Mouse (Mus musculus): Measurements from ENCODE around the gene Hspa8. TPM values are rescaled to one million over a fixed set of nuclear protein-coding genes. Genes with fewer than 3 reads are reported as not detected.
"Not testable (repeated sequence)": the region's sequence is repeated elsewhere in the genome, so short reads cannot be mapped to it uniquely, and the experiment has no call there.

Hspa8 gene
- polyA plus RNA-seq, 1 experiment = 307 TPM

DNA sequence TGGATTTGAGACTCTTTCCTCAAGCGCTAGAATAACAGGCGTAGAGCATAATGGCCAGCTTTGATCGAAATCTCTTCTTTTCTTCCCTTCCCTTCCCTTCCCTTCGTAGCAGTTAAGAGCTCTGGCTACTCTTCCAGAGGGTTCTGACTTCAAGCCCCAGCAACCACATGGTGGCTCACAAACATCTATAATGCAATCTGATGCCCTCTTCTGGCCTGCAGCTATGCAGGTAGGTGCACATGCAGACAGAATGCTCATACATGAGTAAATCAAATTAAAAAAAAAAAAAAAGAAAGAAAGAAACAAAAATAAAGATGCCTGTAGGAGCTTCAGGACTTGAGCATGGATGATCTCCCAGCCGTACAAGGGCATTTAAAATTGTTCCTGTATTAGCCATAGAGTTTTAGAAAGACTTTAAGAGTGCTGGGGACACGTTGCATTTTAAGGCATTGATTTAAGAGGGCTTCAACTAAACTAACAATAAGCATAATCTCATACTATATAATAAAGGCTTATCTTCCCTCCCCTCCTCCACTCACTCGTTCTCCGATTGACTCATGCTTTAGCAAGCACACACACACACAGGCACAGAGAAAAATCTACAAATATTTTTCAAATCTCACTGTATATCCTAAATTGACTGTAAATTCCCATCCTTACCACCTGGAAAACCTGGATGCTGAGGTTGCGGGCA, 35.8 kb upstream of the Hspa8 start:
- no peak for TF ChIP-seq POLR2A (IDR thresholded peaks at IDR 0.05; ENCODE audit: control insufficient read depth, low read depth, low read length)
- TF ChIP-seq CTCF (IDR thresholded peaks at IDR 0.05; ENCODE audit: control insufficient read depth, insufficient read depth, insufficient replicate concordance, low read depth, low read length) = no peak
- Histone ChIP-seq H3K4me3 (ENCODE audit: control insufficient read depth, low read depth, low read length) (no peak overlapping the region), H3K27me3 (ENCODE audit: control insufficient read depth, insufficient read depth, low read length) (no peaks in the 10 kb centered on the region), H3K27ac (ENCODE audit: control insufficient read depth, insufficient read depth, low read depth, low read length) (no peak overlapping the region), H3K36me3 (ENCODE audit: control insufficient read depth, insufficient read depth, low read length) (no peaks in the 10 kb centered on the region), H3K4me1 (ENCODE audit: control insufficient read depth, insufficient read depth, low read length) (no peaks in the 10 kb centered on the region)

DNA sequence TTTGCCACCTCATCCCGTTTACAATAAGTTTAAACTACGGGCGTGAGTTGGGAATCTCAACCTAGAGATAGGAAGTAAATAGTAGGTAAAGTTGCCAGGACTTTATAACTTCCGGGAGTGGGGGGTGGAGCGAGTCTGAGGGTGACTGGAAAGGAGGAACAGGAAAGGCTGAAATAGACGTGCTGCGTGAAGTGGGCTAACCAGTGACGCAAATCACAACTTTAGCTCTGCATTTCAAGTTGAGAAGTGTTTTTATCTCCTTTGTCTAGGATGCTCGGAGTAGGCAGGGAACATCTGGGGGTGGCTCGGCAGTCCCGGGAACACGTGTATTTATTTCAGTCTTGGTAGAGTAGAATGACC, 35.2 kb upstream of the Hspa8 start:
- H3K4me3 ChIP-seq (ENCODE audit: control insufficient read depth, low read depth, low read length) = no peak overlapping the region
- no peaks in the 10 kb centered on the region for H3K27me3 ChIP-seq (ENCODE audit: control insufficient read depth, insufficient read depth, low read length)
- H3K36me3 ChIP-seq (ENCODE audit: control insufficient read depth, insufficient read depth, low read length) = no peaks in the 10 kb centered on the region
- no peaks in the 10 kb centered on the region for H3K4me1 ChIP-seq (ENCODE audit: control insufficient read depth, insufficient read depth, low read length)
- H3K27ac ChIP-seq (ENCODE audit: control insufficient read depth, insufficient read depth, low read depth, low read length) = no peak overlapping the region
- TF ChIP-seq POLR2A (IDR thresholded peaks at IDR 0.05; ENCODE audit: control insufficient read depth, low read depth, low read length) (no peak), CTCF (IDR thresholded peaks at IDR 0.05; ENCODE audit: control insufficient read depth, insufficient read depth, insufficient replicate concordance, low read depth, low read length) (no peak)

DNA sequence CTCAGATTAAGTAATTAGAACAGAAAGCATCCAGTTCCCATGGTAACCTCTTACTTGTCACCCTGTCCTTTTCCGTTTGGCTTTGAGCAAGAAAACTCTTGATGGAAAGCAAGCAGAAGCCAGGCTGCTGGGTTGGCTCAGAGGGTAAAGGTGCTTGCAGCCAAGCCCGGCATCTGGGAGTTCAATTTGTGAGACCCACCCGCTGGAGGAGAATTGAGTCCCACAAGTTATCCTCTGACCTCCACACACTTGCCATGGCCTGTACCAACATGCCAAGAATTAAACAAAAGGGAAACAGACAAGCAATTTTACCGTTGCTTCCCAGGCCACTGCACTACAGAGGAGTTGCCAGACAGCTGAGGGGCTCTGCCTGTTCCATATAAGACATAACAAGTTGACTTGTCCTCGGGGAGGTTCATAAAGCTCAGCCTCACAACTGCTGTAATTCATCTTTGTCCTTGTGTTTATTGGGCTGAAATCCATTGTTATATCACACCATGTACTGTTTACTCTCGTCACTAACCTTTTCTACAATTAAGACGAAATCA, 34.7 kb upstream of the Hspa8 start:
- Histone ChIP-seq H3K27me3 (ENCODE audit: control insufficient read depth, insufficient read depth, low read length) (no peaks in the 10 kb centered on the region), H3K4me1 (ENCODE audit: control insufficient read depth, insufficient read depth, low read length) (no peaks in the 10 kb centered on the region), H3K36me3 (ENCODE audit: control insufficient read depth, insufficient read depth, low read length) (no peaks in the 10 kb centered on the region), H3K27ac (ENCODE audit: control insufficient read depth, insufficient read depth, low read depth, low read length) (no peak overlapping the region), H3K4me3 (ENCODE audit: control insufficient read depth, low read depth, low read length) (no peak overlapping the region)
- TF ChIP-seq POLR2A (IDR thresholded peaks at IDR 0.05; ENCODE audit: control insufficient read depth, low read depth, low read length) (no peak), CTCF (IDR thresholded peaks at IDR 0.05; ENCODE audit: control insufficient read depth, insufficient read depth, insufficient replicate concordance, low read depth, low read length) (no peak)

DNA sequence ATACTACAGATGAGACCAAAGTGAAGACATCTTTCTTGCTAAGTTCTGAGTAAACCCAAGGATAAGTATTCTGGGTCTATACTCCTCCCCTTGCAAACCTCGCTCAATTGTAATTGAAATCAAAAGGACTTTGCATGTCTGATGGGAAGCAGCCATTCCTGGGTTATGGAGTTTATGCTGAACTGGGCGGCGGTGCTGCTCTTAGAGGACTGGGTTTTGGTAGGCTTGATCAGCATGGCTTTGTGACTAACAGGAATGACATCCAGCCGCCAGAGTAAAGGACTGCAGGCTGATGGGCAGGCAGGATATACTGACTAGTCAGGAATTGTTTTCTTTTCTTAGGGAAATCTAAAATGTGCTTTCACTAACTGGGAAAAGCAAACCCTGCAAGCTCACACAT, 32.8 kb upstream of the Hspa8 start:
- Histone ChIP-seq H3K4me1 (ENCODE audit: control insufficient read depth, insufficient read depth, low read length) (peaks cover 4% of the 10 kb centered on the region), H3K27me3 (ENCODE audit: control insufficient read depth, insufficient read depth, low read length) (no peaks in the 10 kb centered on the region), H3K27ac (ENCODE audit: control insufficient read depth, insufficient read depth, low read depth, low read length) (no peak overlapping the region), H3K4me3 (ENCODE audit: control insufficient read depth, low read depth, low read length) (no peak overlapping the region), H3K36me3 (ENCODE audit: control insufficient read depth, insufficient read depth, low read length) (no peaks in the 10 kb centered on the region)
- no peak for TF ChIP-seq POLR2A (IDR thresholded peaks at IDR 0.05; ENCODE audit: control insufficient read depth, low read depth, low read length)

DNA sequence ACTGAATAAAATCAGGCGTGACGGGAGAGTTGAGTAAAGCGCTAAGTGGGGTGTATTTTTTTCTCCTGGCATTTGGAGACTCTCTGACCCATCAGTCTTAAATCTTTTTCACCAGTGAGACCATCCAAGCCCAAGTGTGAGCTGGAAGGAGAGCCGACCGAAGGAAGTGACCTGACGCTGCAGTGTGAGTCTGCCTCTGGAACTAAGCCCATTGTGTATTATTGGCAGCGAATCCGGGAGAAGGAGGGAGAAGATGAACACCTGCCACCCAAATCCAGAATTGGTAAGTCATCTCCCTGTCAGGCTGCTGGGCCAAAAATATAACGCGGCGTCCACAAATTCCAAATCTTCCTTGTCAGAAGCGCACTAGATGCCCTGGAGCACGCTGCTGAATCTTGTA, 28.5 kb upstream of the Hspa8 start:
- no peaks in the 10 kb centered on the region for H3K36me3 ChIP-seq (ENCODE audit: control insufficient read depth, insufficient read depth, low read length)
- H3K27me3 ChIP-seq (ENCODE audit: control insufficient read depth, insufficient read depth, low read length) = no peaks in the 10 kb centered on the region
- H3K4me1 ChIP-seq (ENCODE audit: control insufficient read depth, insufficient read depth, low read length) = peaks cover 8% of the 10 kb centered on the region
- peak overlapping the region; percentile 67; the same call in 1 of the 2 replicates for H3K27ac ChIP-seq (ENCODE audit: control insufficient read depth, insufficient read depth, low read depth, low read length)
- H3K4me3 ChIP-seq (ENCODE audit: control insufficient read depth, low read depth, low read length) = peak overlapping the region; percentile 90
- TF ChIP-seq POLR2A (IDR thresholded peaks at IDR 0.05; ENCODE audit: control insufficient read depth, low read depth, low read length) (peak; percentile 28; the same call in 1 of the 2 replicates), CTCF (IDR thresholded peaks at IDR 0.05; ENCODE audit: control insufficient read depth, insufficient read depth, insufficient replicate concordance, low read depth, low read length) (no peak)

DNA sequence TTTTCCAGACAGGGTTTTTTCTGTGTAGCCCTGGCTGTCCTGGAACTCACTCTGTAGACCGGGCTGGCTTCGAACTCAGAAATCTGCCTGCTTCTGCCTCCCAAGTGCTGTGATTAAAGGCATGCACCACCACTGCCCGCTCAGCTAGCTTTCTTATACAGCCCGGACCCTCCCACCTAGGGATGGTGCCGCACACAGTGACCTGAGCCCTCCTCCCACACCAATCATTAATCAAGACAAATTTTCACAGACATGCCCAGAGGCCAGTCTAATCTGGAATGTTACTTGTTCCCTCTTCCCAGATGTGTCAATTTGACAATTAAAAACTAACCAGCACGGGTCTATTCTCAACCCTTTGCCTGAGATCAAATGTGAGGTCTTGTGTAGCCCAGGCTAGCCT, 27.6 kb upstream of the Hspa8 start:
- H3K27me3 ChIP-seq (ENCODE audit: control insufficient read depth, insufficient read depth, low read length); H3K4me1 ChIP-seq (ENCODE audit: control insufficient read depth, insufficient read depth, low read length); H3K27ac ChIP-seq (ENCODE audit: control insufficient read depth, insufficient read depth, low read depth, low read length); H3K36me3 ChIP-seq (ENCODE audit: control insufficient read depth, insufficient read depth, low read length): not testable (repeated sequence)
- H3K4me3 ChIP-seq (ENCODE audit: control insufficient read depth, low read depth, low read length) = peak overlapping the region; percentile 40

DNA sequence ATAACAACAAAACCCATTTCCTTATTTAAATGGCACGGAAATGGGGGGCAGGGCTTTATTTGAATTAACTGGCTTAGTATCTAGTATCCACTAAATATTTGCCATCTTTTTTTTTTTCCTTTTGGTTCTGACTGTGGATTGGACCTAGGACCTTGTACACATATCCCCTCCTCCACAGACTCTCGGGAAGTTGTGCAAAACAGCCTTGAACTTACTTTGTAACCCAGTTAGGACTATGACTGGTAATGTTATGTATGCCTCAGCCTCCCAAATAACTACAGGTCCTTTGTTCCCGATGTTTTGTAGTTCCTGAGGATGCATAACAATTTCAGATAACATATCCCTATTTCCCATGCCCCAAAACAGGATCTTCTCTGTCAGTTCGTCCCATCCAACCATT, 26.9 kb upstream of the Hspa8 start:
- no peaks in the 10 kb centered on the region for H3K36me3 ChIP-seq (ENCODE audit: control insufficient read depth, insufficient read depth, low read length)
- TF ChIP-seq CTCF (IDR thresholded peaks at IDR 0.05; ENCODE audit: control insufficient read depth, insufficient read depth, insufficient replicate concordance, low read depth, low read length) (no peak), POLR2A (IDR thresholded peaks at IDR 0.05; ENCODE audit: control insufficient read depth, low read depth, low read length) (no peak)
- peaks cover 8% of the 10 kb centered on the region for H3K4me1 ChIP-seq (ENCODE audit: control insufficient read depth, insufficient read depth, low read length)
- no peak overlapping the region for H3K27ac ChIP-seq (ENCODE audit: control insufficient read depth, insufficient read depth, low read depth, low read length)
- H3K27me3 ChIP-seq (ENCODE audit: control insufficient read depth, insufficient read depth, low read length) = no peaks in the 10 kb centered on the region
- H3K4me3 ChIP-seq (ENCODE audit: control insufficient read depth, low read depth, low read length) = no peak overlapping the region

DNA sequence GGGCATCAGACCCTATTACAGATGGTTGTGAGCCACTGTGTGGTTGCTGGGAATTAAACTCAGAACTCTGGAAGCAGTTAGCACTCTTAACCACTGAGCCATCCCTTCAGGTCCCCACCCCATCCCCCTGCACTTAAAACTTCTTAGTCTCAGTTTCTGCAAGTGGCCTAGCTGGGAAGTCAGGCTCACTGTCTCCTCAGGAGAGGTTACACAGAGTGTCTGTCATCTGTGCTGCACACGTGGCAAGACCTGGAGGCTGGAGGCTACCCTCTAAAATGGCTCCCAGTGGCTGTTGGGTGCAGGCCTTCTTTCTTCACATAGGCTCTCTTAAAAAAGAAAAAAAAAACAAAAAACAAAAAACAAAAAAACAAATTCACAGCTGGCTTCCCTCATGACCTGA, 24.7 kb upstream of the Hspa8 start:
- no peak for TF ChIP-seq POLR2A (IDR thresholded peaks at IDR 0.05; ENCODE audit: control insufficient read depth, low read depth, low read length)
- TF ChIP-seq CTCF (IDR thresholded peaks at IDR 0.05; ENCODE audit: control insufficient read depth, insufficient read depth, insufficient replicate concordance, low read depth, low read length) = no peak
- Histone ChIP-seq H3K27me3 (ENCODE audit: control insufficient read depth, insufficient read depth, low read length) (no peaks in the 10 kb centered on the region), H3K27ac (ENCODE audit: control insufficient read depth, insufficient read depth, low read depth, low read length) (no peak overlapping the region), H3K4me1 (ENCODE audit: control insufficient read depth, insufficient read depth, low read length) (peaks cover 8% of the 10 kb centered on the region), H3K4me3 (ENCODE audit: control insufficient read depth, low read depth, low read length) (no peak overlapping the region), H3K36me3 (ENCODE audit: control insufficient read depth, insufficient read depth, low read length) (no peaks in the 10 kb centered on the region)

Data from testis, adult 2 months (tissue).